Mouse (Mus musculus) hindbrain, embryonic 16.5 days (tissue): ENCODE data around the gene Lat. TPM values are rescaled to one million over a fixed set of nuclear protein-coding genes. Genes with fewer than 3 reads are reported as not detected.
"Not testable (repeated sequence)": the region's sequence is repeated elsewhere in the genome, so short reads cannot be mapped to it uniquely, and the experiment has no call there.

Experiments
- ATAC-seq: fragments of 200-750 bp; cut with Nextera tagmentation; 2 replicates; pipeline ENCODE4 v1.8.0; 2017; ENCODE audit warnings: moderate TSS enrichment, moderate library complexity
- H3K27ac ChIP-seq: fragments of 300-500 bp; sonication (generic); 2 replicates; pipeline ENCODE4 v1.5.1; 2014; ENCODE audit warnings: low read depth, mild to moderate bottlenecking, control low read depth, low read length, moderate library complexity
- H3K27me3 ChIP-seq: fragments of 300-500 bp; sonication (generic); replicated peaks from 2 replicates; pipeline ENCODE4 v1.6.1; 2014; ENCODE audit warnings: low read length; ENCODE audit not compliant: control insufficient read depth, insufficient read depth
- H3K36me3 ChIP-seq: fragments of 300-500 bp; sonication (generic); 2 replicates; pipeline ENCODE4 v1.6.1; 2014; ENCODE audit warnings: mild to moderate bottlenecking, low read length, moderate library complexity, mixed read lengths; ENCODE audit not compliant: control insufficient read depth, insufficient read depth
- H3K4me1 ChIP-seq: fragments of 300-500 bp; sonication (generic); 2 replicates; pipeline ENCODE4 v1.6.1; 2014; ENCODE audit warnings: low read depth, low read length; ENCODE audit not compliant: control insufficient read depth, insufficient read depth
- H3K4me2 ChIP-seq: fragments of 300-500 bp; sonication (generic); 2 replicates; pipeline ENCODE4 v1.6.1; 2014; ENCODE audit warnings: mild to moderate bottlenecking, low read length, control low read depth, moderate library complexity
- H3K4me3 ChIP-seq: fragments of 300-500 bp; sonication (generic); 2 replicates; pipeline ENCODE4 v1.5.1; 2014; ENCODE audit warnings: mild to moderate bottlenecking, low read length, control low read depth, moderate library complexity
- H3K9ac ChIP-seq: fragments of 300-500 bp; sonication (generic); 2 replicates; pipeline ENCODE4 v1.6.1; 2014; ENCODE audit warnings: low read depth, mild to moderate bottlenecking, control low read depth, low read length, moderate library complexity
- H3K9me3 ChIP-seq: fragments of 300-500 bp; sonication (generic); 2 replicates; pipeline ENCODE4 v1.6.1; 2014; ENCODE audit warnings: mild to moderate bottlenecking, low read length, moderate library complexity; ENCODE audit not compliant: control insufficient read depth
- WGBS: fragments of 180-500 bp; shearing (Covaris S2); extraction: QIAGEN DNeasy Blood & Tissue Kit; methylation state at CpG from one replicate; pipeline ENCODE4 v1.1.7; 2014; 5-methylcytosine and 5-hydroxymethylcytosine counted together
- polyA plus RNA-seq: library from polyadenylated mRNA; unstranded; fragments of >200 nt; fragmentation: Nextera tagmentation; extraction: Ambion mirVana; gene quantifications from 2 replicates; pipeline ENCODE4 v1.2.1, GENCODE M21; 2015

Gene Lat
- polyA plus RNA-seq, 1 experiment from 2014 or later: 0.55 TPM

DNA sequence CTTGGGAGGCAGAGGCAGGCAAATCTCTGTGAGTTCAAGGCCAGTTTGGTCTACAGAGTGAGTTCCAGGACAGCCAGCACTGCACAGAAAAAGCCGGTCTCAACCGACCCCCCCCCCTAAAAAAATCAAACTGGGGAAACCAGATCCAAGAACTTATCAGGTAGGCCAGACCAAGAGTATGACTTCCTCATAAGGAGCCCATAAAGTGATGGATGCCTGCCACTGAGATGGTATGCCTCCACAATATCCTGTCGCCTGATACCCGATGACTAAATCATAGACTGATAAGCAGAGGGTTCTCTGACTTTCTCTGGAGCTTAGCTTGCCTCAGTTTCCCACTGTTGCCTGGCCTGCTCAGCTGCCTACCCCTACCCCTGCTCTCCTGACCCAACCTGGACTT is 28.5 kb upstream of the Lat start:
- no peaks in the 10 kb centered on the region for H3K9me3 ChIP-seq
- no peaks in the 10 kb centered on the region for H3K36me3 ChIP-seq
- H3K9ac ChIP-seq: no peak overlapping the region
- no peaks in the 10 kb centered on the region for H3K27me3 ChIP-seq
- peaks cover 8% of the 10 kb centered on the region for H3K4me1 ChIP-seq
- no peak overlapping the region for H3K27ac ChIP-seq
- H3K4me2 ChIP-seq: no peak overlapping the region
- H3K4me3 ChIP-seq: no peak overlapping the region
- 99% methylated on average over 4 of the region's 4 CpGs for WGBS
- no peak for ATAC-seq

DNA sequence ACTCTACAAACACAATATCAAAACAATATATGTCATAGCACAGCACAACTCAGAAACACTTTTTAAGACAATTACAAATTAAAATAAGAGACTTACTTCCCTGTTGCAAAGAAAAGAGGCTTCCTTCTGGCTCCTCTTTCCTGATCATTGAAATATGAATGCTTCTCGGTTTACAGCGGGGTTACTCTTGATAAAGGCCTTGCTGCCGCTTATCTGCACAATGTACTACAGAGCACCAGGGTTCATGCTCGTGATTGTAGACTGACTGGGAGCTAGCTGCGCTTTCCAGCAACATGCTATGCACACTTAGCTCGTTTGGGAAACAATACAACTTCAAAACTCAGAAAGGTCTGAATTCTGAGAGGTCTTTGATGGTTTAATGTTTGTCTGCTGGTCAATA is 27.9 kb upstream of the Lat start:
- ATAC-seq: no peak
- H3K36me3 ChIP-seq: no peaks in the 10 kb centered on the region
- peaks cover 8% of the 10 kb centered on the region for H3K4me1 ChIP-seq
- no peak overlapping the region for H3K27ac ChIP-seq
- no peaks in the 10 kb centered on the region for H3K27me3 ChIP-seq
- 60% methylated on average over 6 of the region's 6 CpGs for WGBS
- H3K9me3 ChIP-seq: no peaks in the 10 kb centered on the region
- H3K9ac ChIP-seq: no peak overlapping the region; the same call in 1 of the 2 replicates
- H3K4me2 ChIP-seq: peak overlapping the region; percentile 44
- H3K4me3 ChIP-seq: peak overlapping the region; percentile 2; the same call in 1 of the 2 replicates

GRCm38 (mm10) chr7:126396298-126397119 is 27.1 kb upstream of the Lat start, which contains the start of gene Nfatc2ip:
Nfatc2ip (minus strand) TSS chr7:126396737.
- peak within 1 kb of the TSS; percentile 93 for H3K4me2 ChIP-seq
- H3K4me1 ChIP-seq: peaks cover 8% of the 10 kb centered on the region

DNA sequence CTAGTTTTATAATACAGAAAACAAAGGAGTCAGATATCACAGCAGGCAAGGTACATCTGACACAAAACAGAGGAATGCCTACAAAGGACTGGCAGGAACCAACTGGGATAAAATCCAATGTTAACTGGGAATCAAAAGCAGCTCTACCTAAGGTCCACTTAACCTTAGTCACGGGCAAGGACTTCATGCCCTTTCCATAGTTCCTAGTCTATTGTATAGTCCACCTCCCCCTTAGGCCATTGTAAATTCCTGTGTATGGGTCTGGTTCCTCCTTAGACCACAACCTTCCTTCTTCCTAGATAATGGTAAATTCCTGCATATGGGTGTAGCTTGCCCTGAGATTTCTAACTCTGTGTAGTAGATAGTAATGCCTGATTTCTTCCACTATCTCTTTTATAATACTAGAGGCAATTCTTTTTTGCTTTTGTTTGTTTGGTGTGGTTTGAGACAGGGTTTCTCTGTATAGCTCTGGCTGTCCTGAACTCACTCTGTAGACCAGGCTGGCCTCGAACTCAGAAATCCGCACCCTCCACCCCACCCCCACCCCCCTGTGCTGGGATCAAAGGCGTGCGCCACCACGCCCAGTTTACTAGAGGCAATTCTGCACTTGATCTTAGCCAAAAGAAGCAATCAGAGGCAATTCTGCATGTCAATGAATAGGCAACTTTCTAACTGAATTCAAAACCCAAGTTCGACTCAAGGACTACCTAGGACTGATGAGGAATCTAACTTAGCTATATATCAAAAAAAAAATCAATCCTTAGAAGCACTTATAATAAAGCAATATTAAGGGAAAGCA is 22.9 kb upstream of the Lat start:
- not testable (repeated sequence) for ATAC-seq, H3K9me3 ChIP-seq, H3K27me3 ChIP-seq, H3K36me3 ChIP-seq, H3K4me2 ChIP-seq, H3K4me3 ChIP-seq, H3K27ac ChIP-seq, H3K4me1 ChIP-seq, H3K9ac ChIP-seq
- 93% methylated on average over 7 of the region's 7 CpGs for WGBS

More at GRCm38 (mm10) chr7:126396298-126397119, 27.1 kb upstream of the Lat start, which contains the start of gene Nfatc2ip:
- Histone ChIP-seq H3K4me3 (peak within 1 kb of the TSS; percentile 93), H3K9ac (peak within 1 kb of the TSS; percentile 84), H3K27me3 (no peaks in the 10 kb centered on the region), H3K36me3 (no peaks in the 10 kb centered on the region), H3K27ac (peak within 1 kb of the TSS; percentile 71), H3K9me3 (no peaks in the 10 kb centered on the region)
- peak; percentile 100 for ATAC-seq
- WGBS: under 1% methylated on average over 57 of the region's 59 CpGs

DNA sequence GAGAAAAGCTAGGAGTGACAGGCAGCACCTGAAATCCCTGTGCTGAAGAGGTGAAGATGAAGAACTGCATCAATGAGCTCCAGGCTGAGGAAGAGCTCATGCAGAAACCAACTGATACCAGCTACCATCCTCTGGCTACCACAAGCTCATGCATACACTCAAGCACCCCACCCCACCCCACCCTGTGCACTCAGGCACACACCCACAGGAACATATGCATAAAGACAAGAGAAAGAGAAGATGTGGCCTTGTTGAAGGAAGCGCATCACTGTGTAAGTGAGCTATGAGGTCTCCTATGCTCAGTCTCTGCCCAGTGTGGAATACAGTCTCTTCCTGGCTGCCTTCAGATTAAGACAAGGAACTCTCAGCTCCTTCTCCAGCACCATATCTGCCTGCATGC is 18.8 kb upstream of the Lat start:
- Histone ChIP-seq H3K27ac (no peak overlapping the region), H3K4me3 (no peak overlapping the region), H3K9me3 (no peaks in the 10 kb centered on the region), H3K9ac (no peak overlapping the region), H3K4me2 (no peak overlapping the region), H3K27me3 (no peaks in the 10 kb centered on the region), H3K4me1 (no peaks in the 10 kb centered on the region), H3K36me3 (peaks cover 7% of the 10 kb centered on the region)
- WGBS: 100% methylated on average over 1 of the region's 1 CpGs
- ATAC-seq: no peak

DNA sequence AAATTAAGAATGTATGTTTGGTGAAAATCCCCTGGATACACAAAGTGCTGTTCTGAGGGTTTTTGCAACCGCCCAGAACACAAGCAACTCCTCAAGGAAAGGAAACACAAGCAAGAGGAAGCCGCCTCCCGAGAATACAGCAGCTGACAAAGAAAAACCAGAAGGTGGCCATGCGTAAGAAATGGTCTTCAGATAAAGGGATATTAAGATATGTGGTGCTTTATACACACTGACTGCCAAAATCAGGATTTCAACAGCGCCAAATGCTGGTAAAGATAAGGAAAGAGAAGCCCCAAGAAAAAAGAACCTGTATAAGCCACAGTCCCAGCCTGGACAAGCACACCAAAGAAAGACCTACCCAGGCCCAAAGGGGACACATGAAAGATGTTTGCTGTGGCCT is 14.2 kb upstream of the Lat start:
- H3K36me3 ChIP-seq: no peaks in the 10 kb centered on the region; the same call in 1 of the 2 replicates
- H3K9me3 ChIP-seq: no peaks in the 10 kb centered on the region
- ATAC-seq: no peak
- WGBS: 84% methylated on average over 5 of the region's 5 CpGs
- H3K27me3 ChIP-seq: no peaks in the 10 kb centered on the region
- H3K9ac ChIP-seq: no peak overlapping the region
- H3K4me1 ChIP-seq: no peaks in the 10 kb centered on the region
- H3K27ac ChIP-seq: no peak overlapping the region
- H3K4me2 ChIP-seq: no peak overlapping the region
- no peak overlapping the region for H3K4me3 ChIP-seq

DNA sequence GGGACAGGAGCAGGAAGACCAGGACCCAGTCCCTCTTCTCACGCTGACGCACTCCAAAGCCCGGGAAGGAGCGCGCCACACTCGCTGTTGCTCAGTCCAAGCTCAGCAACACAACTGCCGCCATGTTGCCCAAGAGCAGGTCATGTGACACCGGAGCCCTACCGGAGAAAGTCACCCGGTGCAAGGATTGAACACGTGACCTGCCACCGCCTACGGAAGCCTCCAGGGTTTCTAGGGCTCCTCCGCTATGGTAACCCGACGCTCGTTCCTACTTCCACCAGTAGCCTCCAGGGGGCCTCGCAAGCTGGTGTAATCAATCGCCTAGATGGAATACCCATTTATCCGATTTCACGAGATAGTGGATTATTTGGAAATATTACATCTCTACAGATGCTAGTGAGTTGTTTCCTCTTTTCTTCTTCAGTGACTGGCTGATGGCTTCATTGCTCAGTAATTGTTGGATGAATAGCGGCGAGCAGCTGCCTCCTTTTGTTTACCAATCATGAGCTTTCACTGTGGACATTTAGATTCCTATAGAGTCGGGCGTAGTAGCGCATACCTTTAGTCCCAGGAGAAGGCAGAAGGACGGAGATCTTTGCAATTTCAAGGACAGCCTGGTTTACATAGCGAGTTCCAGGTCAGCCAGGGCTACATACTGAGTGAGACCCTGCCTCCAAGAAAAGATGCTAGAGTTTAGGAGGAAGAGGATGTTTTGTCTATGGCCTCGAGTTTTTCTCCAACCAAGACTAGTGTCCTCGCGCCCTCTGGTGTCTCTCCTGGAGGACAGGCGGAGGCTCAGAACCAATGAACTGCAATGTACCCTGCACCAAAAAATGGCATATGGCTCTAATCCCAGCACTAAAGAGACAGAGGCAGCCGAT is 8.1 kb upstream of the Lat start, which contains the start of gene Spns1:
Gene Spns1, minus strand, starts transcription at position 173 of the 881 bp plus-strand sequence.
- no peaks in the 10 kb centered on the region for H3K27me3 ChIP-seq
- peak within 1 kb of the TSS; percentile 95 for H3K4me2 ChIP-seq
- peaks cover 17% of the 10 kb centered on the region for H3K4me1 ChIP-seq
- peak within 1 kb of the TSS; percentile 80 for H3K9ac ChIP-seq
- H3K9me3 ChIP-seq: no peaks in the 10 kb centered on the region
- H3K27ac ChIP-seq: peak within 1 kb of the TSS; percentile 77
- under 1% methylated on average over 33 of the region's 33 CpGs for WGBS
- H3K4me3 ChIP-seq: peak within 1 kb of the TSS; percentile 73
- ATAC-seq: peak; percentile 97
- peaks cover 4% of the 10 kb centered on the region; the same call in 1 of the 2 replicates for H3K36me3 ChIP-seq

- under 1% methylated on average over 27 of the region's 27 CpGs for WGBS
- Histone ChIP-seq H3K4me3 (peak overlapping the region; percentile 73), H3K9ac (peak overlapping the region; percentile 80), H3K4me1 (peaks cover 17% of the 10 kb centered on the region), H3K36me3 (peaks cover 10% of the 10 kb centered on the region; the same call in 1 of the 2 replicates), H3K9me3 (no peaks in the 10 kb centered on the region), H3K27ac (peak overlapping the region; percentile 64), H3K27me3 (no peaks in the 10 kb centered on the region), H3K4me2 (peak overlapping the region; percentile 95)
- ATAC-seq: peak; percentile 76
Observed at GRCm38 (mm10) chr7:126376903-126377277, 7.5 kb upstream of the Lat start.
